Mouse (Mus musculus) splenic B cell, adult 2 months (primary cell): Measurements from ENCODE around the gene 9230104L09Rik.

Experiments
- DNase-seq: peaks from one replicate; pipeline ENCODE4 v3.0.0-alpha.2; 2011; ENCODE audit warnings: low read depth, low spot score
- H3K27me3 ChIP-seq: 2 replicates; pipeline ENCODE4 v1.6.1; 2012; ENCODE audit warnings: mild to moderate bottlenecking, low read length, moderate library complexity, mixed read lengths; ENCODE audit not compliant: control insufficient read depth, poor library complexity, insufficient read depth, severe bottlenecking
- H3K36me3 ChIP-seq: 2 replicates; pipeline ENCODE4 v1.6.1; 2012; ENCODE audit warnings: mild to moderate bottlenecking, low read length, moderate library complexity, mixed read lengths; ENCODE audit not compliant: control insufficient read depth, poor library complexity, insufficient read depth, severe bottlenecking

9230104L09Rik gene

GRCm38 (mm10) chr2:148874617-148875334 lies 9.9 kb upstream of the 9230104L09Rik start:
- peaks cover 2% of the 10 kb centered on the region for H3K36me3 ChIP-seq
- DNase-seq = peak; percentile 11
- H3K27me3 ChIP-seq = no peaks in the 10 kb centered on the region

- Histone ChIP-seq H3K36me3 (peaks cover 2% of the 10 kb centered on the region), H3K27me3 (no peaks in the 10 kb centered on the region)
- no peak for DNase-seq
Measured at GRCm38 (mm10) chr2:148874224-148874616, 9.4 kb upstream of the 9230104L09Rik start.

GRCm38 (mm10) chr2:148872860-148873259 lies 8.0 kb upstream of the 9230104L09Rik start:
- Histone ChIP-seq H3K36me3 (peaks cover 2% of the 10 kb centered on the region), H3K27me3 (no peaks in the 10 kb centered on the region)
- DNase-seq = no peak

GRCm38 (mm10) chr2:148870526-148870925 lies 5.7 kb upstream of the 9230104L09Rik start:
- H3K27me3 ChIP-seq = no peaks in the 10 kb centered on the region
- no peak for DNase-seq
- H3K36me3 ChIP-seq = peaks cover 2% of the 10 kb centered on the region

GRCm38 (mm10) chr2:148868959-148869358 lies 4.1 kb upstream of the 9230104L09Rik start:
- Histone ChIP-seq H3K27me3 (no peaks in the 10 kb centered on the region), H3K36me3 (peaks cover 2% of the 10 kb centered on the region)
- no peak for DNase-seq

- H3K27me3 ChIP-seq = no peaks in the 10 kb centered on the region
- DNase-seq = no peak
Measured at GRCm38 (mm10) chr2:148861693-148862092, 3.1 kb downstream of the 9230104L09Rik start.

GRCm38 (mm10) chr2:148860993-148861392 lies 3.8 kb downstream of the 9230104L09Rik start:
- no peak for DNase-seq
- no peaks in the 10 kb centered on the region for H3K27me3 ChIP-seq
- no peaks in the 10 kb centered on the region for H3K36me3 ChIP-seq

More at GRCm38 (mm10) chr2:148861693-148862092, 3.1 kb downstream of the 9230104L09Rik start:
- H3K36me3 ChIP-seq = no peaks in the 10 kb centered on the region

GRCm38 (mm10) chr2:148857506-148857905 lies 7.3 kb downstream of the 9230104L09Rik start:
- Histone ChIP-seq H3K27me3 (no peaks in the 10 kb centered on the region), H3K36me3 (no peaks in the 10 kb centered on the region)
- no peak for DNase-seq

- no peaks in the 10 kb centered on the region for H3K27me3 ChIP-seq
- H3K36me3 ChIP-seq = no peaks in the 10 kb centered on the region
- no peak for DNase-seq
Measured at GRCm38 (mm10) chr2:148856630-148857400, 8.0 kb downstream of the 9230104L09Rik start.

GRCm38 (mm10) chr2:148851116-148851906 lies 13.5 kb downstream of the 9230104L09Rik start:
- peak; percentile 84 for DNase-seq
- Histone ChIP-seq H3K27me3 (no peaks in the 10 kb centered on the region), H3K36me3 (no peaks in the 10 kb centered on the region)

GRCm38 (mm10) chr2:148839224-148839623 lies 25.6 kb downstream of the 9230104L09Rik start:
- no peak for DNase-seq
- H3K27me3 ChIP-seq = no peaks in the 10 kb centered on the region
- no peaks in the 10 kb centered on the region for H3K36me3 ChIP-seq

GRCm38 (mm10) chr2:148838075-148838777 lies 26.6 kb downstream of the 9230104L09Rik start:
- Histone ChIP-seq H3K27me3 (no peaks in the 10 kb centered on the region), H3K36me3 (no peaks in the 10 kb centered on the region)
- DNase-seq = no peak

GRCm38 (mm10) chr2:148834912-148835311 lies 29.9 kb downstream of the 9230104L09Rik start, which contains the start of gene Cst9:
Gene Cst9 (plus strand): TSS chr2:148835147.
- Histone ChIP-seq H3K27me3 (no peaks in the 10 kb centered on the region), H3K36me3 (no peaks in the 10 kb centered on the region)
- no peak for DNase-seq

- DNase-seq = no peak
- Histone ChIP-seq H3K27me3 (no peaks in the 10 kb centered on the region), H3K36me3 (no peaks in the 10 kb centered on the region)
Measured at GRCm38 (mm10) chr2:148825986-148826385, 38.9 kb downstream of the 9230104L09Rik start.
